Mouse (Mus musculus) adrenal gland, adult 18-20 months (tissue): ENCODE measurements around the gene Xlr4b. TPM values are rescaled to one million over a fixed set of nuclear protein-coding genes. Genes with fewer than 3 reads are reported as not detected.
"Not testable (repeated sequence)": the region's sequence is repeated elsewhere in the genome, so short reads cannot be mapped to it uniquely, and the experiment has no call there.

Source experiments
- DNase-seq, 2 experiments: peaks; one replicate each; pipeline ENCODE4 v3.0.0; 2021 to 2022; ENCODE audit warnings: low spot score in 2 of 2
- long read RNA-seq, 2 experiments: library from polyadenylated mRNA; stranded (forward); transcript quantifications; one replicate each; pipeline ENCODE4 v2.0.0; 2021
- total RNA-seq, 2 experiments: library from RNA; stranded (reverse); gene quantifications; 1 replicate in 1 of 2; 2 replicates in 1 of 2; pipeline ENCODE4 v1.2.3; 2021

Xlr4b gene
- 1 to 10 TPM; 1.3 to 2.0 TPM for total RNA-seq
- long read RNA-seq, experiment 1, result 0 reads
- long read RNA-seq, experiment 2, result 0 reads

GRCm38 (mm10) chrX:73213819-73214564, at the start of gene Xlr4b:
Gene Xlr4b, plus strand, starts transcription at chrX:73214333.
- DNase-seq, result not testable (repeated sequence)

- not testable (repeated sequence) for DNase-seq
These were observed 37.2 kb upstream of the Xlr4b start, which contains the start of gene Spin2d for GRCm38 (mm10) chrX:73176889-73177288. Gene Spin2d, minus strand, starts transcription at chrX:73176989.

GRCm38 (mm10) chrX:73191934-73192333, 22.2 kb upstream of the Xlr4b start, which contains the start of gene Xlr3b:
Gene Xlr3b, plus strand, starts transcription at chrX:73192207.
- not testable (repeated sequence) for DNase-seq

GRCm38 (mm10) chrX:73225365-73225764, 11.2 kb downstream of the Xlr4b start:
- no peak for DNase-seq

- DNase-seq, result peak; percentile 69 to 73
These were observed 13.9 kb downstream of the Xlr4b start, which contains the start of gene F8a for GRCm38 (mm10) chrX:73227914-73228605. Gene F8a, plus strand, starts transcription at chrX:73228291.

- DNase-seq, result no peak
These were observed 14.6 kb downstream of the Xlr4b start for GRCm38 (mm10) chrX:73228606-73229214.

GRCm38 (mm10) chrX:73229288-73229687, 15.2 kb downstream of the Xlr4b start:
- DNase-seq, result no peak

GRCm38 (mm10) chrX:73242821-73243325, 28.7 kb downstream of the Xlr4b start, which contains the start of gene Xlr4c:
Gene Xlr4c, minus strand, starts transcription at chrX:73243130.
- not testable (repeated sequence) for DNase-seq

GRCm38 (mm10) chrX:73262428-73262827, 48.3 kb downstream of the Xlr4b start:
- not testable (repeated sequence) for DNase-seq

- not testable (repeated sequence) for DNase-seq
These were observed 51.1 kb downstream of the Xlr4b start, which contains the start of gene Xlr3c for GRCm38 (mm10) chrX:73265270-73265669. Gene Xlr3c, minus strand, starts transcription at chrX:73265390.

Other genes starting within 250 kb of the Xlr4b start
- gene Zfp185, start 227.0 kb upstream of the Xlr4b start, total RNA-seq, result 1 to 10 TPM; 2.5 to 2.9 TPM
- under 1 TPM; 0.16 to 0.17 TPM for gene Pnma5, start 177.2 kb upstream of the Xlr4b start, total RNA-seq
- under 1 TPM; 0.19 to 0.20 TPM for gene Pnma3, start 149.5 kb upstream of the Xlr4b start, total RNA-seq
- not detected for gene Xlr4a, start 131.9 kb upstream of the Xlr4b start, total RNA-seq
- 1 to 10 TPM in 1 of 2 experiments, under 1 TPM in 1; 0.76 to 1.6 TPM for gene Xlr3a, start 117.2 kb upstream of the Xlr4b start, total RNA-seq
- gene Gm14685, start 97.3 kb upstream of the Xlr4b start, total RNA-seq, result not detected
- not detected for gene Xlr5b, start 65.5 kb upstream of the Xlr4b start, total RNA-seq
- not detected for gene DXBay18, start 64.9 kb upstream of the Xlr4b start, total RNA-seq
- gene Spin2d, start 37.3 kb upstream of the Xlr4b start, total RNA-seq, result not detected
- gene Xlr3b, start 22.1 kb upstream of the Xlr4b start, total RNA-seq, result 10 to 100 TPM in 1 of 2 experiments, 1 to 10 TPM in 1; 5.5 to 15.4 TPM
- 1 to 10 TPM; 6.7 to 9.8 TPM for gene F8a, start 14.0 kb downstream of the Xlr4b start, total RNA-seq
- gene Xlr4c, start 28.8 kb downstream of the Xlr4b start, total RNA-seq, result 1 to 10 TPM in 1 of 2 experiments, under 1 TPM in 1; 0.23 to 1.8 TPM
- not detected for gene Xlr3c, start 51.1 kb downstream of the Xlr4b start, total RNA-seq
- under 1 TPM in 1 of 2 experiments, not detected in 1; 0.53 TPM for gene Xlr5a, start 78.6 kb downstream of the Xlr4b start, total RNA-seq
- gene Xlr5c, start 78.6 kb downstream of the Xlr4b start, total RNA-seq, result not detected
- gene Gm45015, start 122.5 kb downstream of the Xlr4b start, total RNA-seq, result not detected
- 10 to 100 TPM; 16.0 to 17.7 TPM for gene Zfp275, start 128.3 kb downstream of the Xlr4b start, total RNA-seq
- gene Gm18336, start 184.4 kb downstream of the Xlr4b start, total RNA-seq, result not detected
- under 1 TPM; 0.46 to 0.51 TPM for gene Zfp92, start 196.8 kb downstream of the Xlr4b start, total RNA-seq
- not detected for gene Trex2, start 221.0 kb downstream of the Xlr4b start, total RNA-seq
- 10 to 100 TPM; 20.7 to 27.4 TPM for gene Haus7, start 244.7 kb downstream of the Xlr4b start, total RNA-seq